Mouse (Mus musculus) lung, postnatal 0 days (tissue): ENCODE measurements at regions not wholly inside any gene's neighbourhood (a gene's known extent, or its start where the extent isn't known, plus 50 kb on each side); places are given as distances from the start of the nearest gene placed in this dataset.

ENCODE experiments used
- ATAC-seq: fragments of 200-750 bp; cut with Nextera tagmentation; 2 replicates; pipeline ENCODE4 v1.8.0; 2017; ENCODE audit warnings: moderate library complexity
- DNase-seq: peaks from one replicate; pipeline ENCODE4 v3.0.0-alpha.2; 2016; ENCODE audit warnings: low spot score
- H3K27ac ChIP-seq: fragments of 300-500 bp; sonication (generic); 2 replicates; pipeline ENCODE4 v1.5.1; 2014; ENCODE audit warnings: antibody characterized with exemption, mild to moderate bottlenecking, low read length, mixed read lengths
- H3K27me3 ChIP-seq: fragments of 300-500 bp; sonication (generic); replicated peaks from 2 replicates; pipeline ENCODE4 v1.6.1; 2014; ENCODE audit warnings: low read length, mixed read lengths; ENCODE audit not compliant: insufficient read depth
- H3K36me3 ChIP-seq: fragments of 300-500 bp; sonication (generic); 2 replicates; pipeline ENCODE4 v1.6.1; 2014; ENCODE audit warnings: low read length, mixed read lengths; ENCODE audit not compliant: insufficient read depth
- H3K4me1 ChIP-seq: fragments of 300-500 bp; sonication (generic); 2 replicates; pipeline ENCODE4 v1.6.1; 2014; ENCODE audit warnings: antibody characterized with exemption, low read depth, low read length, mixed read lengths; ENCODE audit not compliant: insufficient read depth
- H3K4me2 ChIP-seq: fragments of 300-500 bp; sonication (generic); replicated peaks from 2 replicates; pipeline ENCODE4 v1.6.1; 2014; ENCODE audit warnings: low read depth, mild to moderate bottlenecking, low read length, moderate library complexity, mixed read lengths
- H3K4me3 ChIP-seq: fragments of 300-500 bp; sonication (generic); 2 replicates; pipeline ENCODE4 v1.5.1; 2014; ENCODE audit warnings: low read depth, low read length
- H3K9ac ChIP-seq: fragments of 300-500 bp; sonication (generic); replicated peaks from 2 replicates; pipeline ENCODE4 v1.6.1; 2014; ENCODE audit warnings: low read depth, mild to moderate bottlenecking
- H3K9me3 ChIP-seq: fragments of 300-500 bp; sonication (generic); 2 replicates; pipeline ENCODE4 v1.6.1; 2016; ENCODE audit warnings: low read length, mixed read lengths
- CTCF ChIP-seq: IDR thresholded peaks from 2 replicates; pipeline ENCODE4 v1.5.1; 2016; ENCODE audit warnings: antibody characterized with exemption, mild to moderate bottlenecking
- EP300 ChIP-seq: IDR thresholded peaks from 2 replicates; pipeline ENCODE4 v1.6.1; 2016; ENCODE audit warnings: antibody characterized with exemption, mild to moderate bottlenecking, control low read depth
- WGBS: fragments of 180-500 bp; shearing (Covaris S2); extraction: QIAGEN DNeasy Blood & Tissue Kit; methylation state at CpG from one replicate; pipeline ENCODE4 v1.1.7; 2014; 5-methylcytosine and 5-hydroxymethylcytosine counted together

DNA sequence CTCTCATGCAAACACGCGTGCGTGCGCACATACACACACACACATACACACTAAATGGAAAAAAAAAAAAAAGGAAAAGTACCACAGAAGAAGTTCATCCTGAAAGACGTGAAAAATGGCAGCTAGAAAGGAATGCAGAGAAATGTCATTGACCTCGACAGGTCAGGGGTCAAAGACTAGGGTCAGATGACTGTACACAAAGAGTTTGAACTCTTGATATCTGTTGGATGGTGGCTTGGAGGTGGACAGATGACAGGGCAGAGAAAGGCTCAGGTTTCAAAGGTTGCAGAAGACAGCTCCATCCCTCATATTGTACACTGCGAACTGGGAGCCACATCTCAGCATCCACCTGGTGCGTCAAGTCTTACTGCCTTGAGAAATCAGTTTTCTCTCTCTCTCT, 112.5 kb downstream of the Cd83 start:
- Histone ChIP-seq H3K4me3 (no peak overlapping the region), H3K36me3 (no peaks in the 10 kb centered on the region), H3K9me3 (no peaks in the 10 kb centered on the region), H3K9ac (no peak overlapping the region), H3K27ac (no peak overlapping the region), H3K27me3 (no peaks in the 10 kb centered on the region), H3K4me1 (no peaks in the 10 kb centered on the region), H3K4me2 (no peak overlapping the region)
- ATAC-seq (no peak), DNase-seq (no peak)
- TF ChIP-seq CTCF (no peak), EP300 (no peak)
- WGBS, result 73% methylated on average over 8 of the region's 8 CpGs

- TF ChIP-seq EP300, result no peak
- TF ChIP-seq CTCF, result no peak
- DNase-seq (no peak), ATAC-seq (no peak)
- Histone ChIP-seq H3K4me1 (no peaks in the 10 kb centered on the region), H3K36me3 (no peaks in the 10 kb centered on the region), H3K27me3 (no peaks in the 10 kb centered on the region), H3K27ac (no peak overlapping the region), H3K4me2 (no peak overlapping the region), H3K9me3 (no peaks in the 10 kb centered on the region), H3K9ac (no peak overlapping the region), H3K4me3 (no peak overlapping the region)
- 52% methylated on average over 12 of the region's 12 CpGs for WGBS
Observed at GRCm38 (mm10) chr13:43898555-43899258, 114.1 kb downstream of the Cd83 start.

- ATAC-seq, result no peak
- no peak for TF ChIP-seq EP300
- no peak for TF ChIP-seq CTCF
- 87% methylated on average over 2 of the region's 2 CpGs for WGBS
Observed at GRCm38 (mm10) chr13:43900115-43900514, 115.5 kb downstream of the Cd83 start.

DNA sequence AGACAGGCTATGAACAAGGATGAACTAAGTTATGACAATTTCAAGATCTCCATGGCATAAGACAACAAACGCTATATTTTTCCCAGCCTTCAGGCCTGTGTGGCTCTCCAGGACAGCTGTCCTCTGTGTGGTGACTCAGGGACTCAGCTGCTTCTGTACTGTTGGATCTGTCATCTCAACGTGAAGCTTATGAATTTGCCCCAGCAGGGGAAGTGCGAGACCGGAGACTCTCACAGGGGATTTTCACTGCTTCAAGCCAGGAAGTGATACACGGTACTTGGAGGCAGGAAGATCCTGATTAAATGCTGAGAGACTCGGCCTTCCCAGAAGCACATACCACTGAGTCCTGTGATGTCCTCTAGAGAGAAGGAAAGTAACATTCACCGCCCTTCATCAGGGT, 116.2 kb downstream of the Cd83 start:
- Histone ChIP-seq H3K9ac (no peak overlapping the region), H3K27me3 (no peaks in the 10 kb centered on the region), H3K36me3 (no peaks in the 10 kb centered on the region), H3K4me3 (no peak overlapping the region), H3K4me2 (no peak overlapping the region), H3K27ac (no peak overlapping the region), H3K9me3 (no peaks in the 10 kb centered on the region), H3K4me1 (no peaks in the 10 kb centered on the region)
- ATAC-seq (no peak), DNase-seq (no peak)
- TF ChIP-seq EP300 (no peak), CTCF (no peak)
- WGBS, result 56% methylated on average over 7 of the region's 7 CpGs

More at GRCm38 (mm10) chr13:43900115-43900514, 115.5 kb downstream of the Cd83 start:
- Histone ChIP-seq H3K9ac (no peak overlapping the region), H3K27ac (no peak overlapping the region), H3K4me2 (no peak overlapping the region), H3K27me3 (no peaks in the 10 kb centered on the region), H3K4me1 (no peaks in the 10 kb centered on the region), H3K4me3 (no peak overlapping the region), H3K36me3 (no peaks in the 10 kb centered on the region), H3K9me3 (no peaks in the 10 kb centered on the region)
- no peak for DNase-seq

DNA sequence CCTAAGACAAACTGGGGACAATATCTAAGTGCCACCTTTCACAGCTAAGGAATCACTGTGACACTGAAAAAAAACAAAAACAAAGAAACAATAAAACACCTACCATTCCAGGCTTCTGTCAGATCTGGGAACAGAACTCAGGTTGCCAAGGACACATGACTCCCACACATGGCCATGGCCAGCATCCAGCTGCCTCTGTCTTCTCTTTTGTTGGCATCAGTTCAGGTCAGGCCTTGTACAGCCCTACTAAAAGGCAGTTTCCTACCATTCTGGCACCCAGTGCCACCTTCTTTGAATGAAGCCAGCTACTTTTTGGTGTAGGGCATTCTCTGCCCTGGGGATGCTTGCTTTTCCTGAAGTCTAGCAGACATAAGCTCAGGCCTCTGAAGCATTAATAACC, 118.8 kb downstream of the Cd83 start:
- TF ChIP-seq EP300, result no peak
- no peak for TF ChIP-seq CTCF
- DNase-seq (no peak), ATAC-seq (no peak)
- H3K4me2 ChIP-seq, result no peak overlapping the region
- no peak overlapping the region for H3K9ac ChIP-seq
- no peak overlapping the region for H3K27ac ChIP-seq
- H3K36me3 ChIP-seq, result no peaks in the 10 kb centered on the region
- no peaks in the 10 kb centered on the region for H3K27me3 ChIP-seq
- H3K4me1 ChIP-seq, result peaks cover 11% of the 10 kb centered on the region; the same call in 1 of the 2 replicates
- H3K4me3 ChIP-seq, result no peak overlapping the region
- H3K9me3 ChIP-seq, result no peaks in the 10 kb centered on the region

- Histone ChIP-seq H3K4me2 (no peak overlapping the region), H3K4me3 (no peak overlapping the region), H3K9me3 (no peaks in the 10 kb centered on the region), H3K36me3 (no peaks in the 10 kb centered on the region), H3K9ac (no peak overlapping the region), H3K27me3 (no peaks in the 10 kb centered on the region), H3K27ac (no peak overlapping the region), H3K4me1 (peaks cover 13% of the 10 kb centered on the region; the same call in 1 of the 2 replicates)
- WGBS, result 47% methylated on average over 1 of the region's 1 CpGs
- DNase-seq (no peak), ATAC-seq (no peak)
- TF ChIP-seq CTCF (no peak), EP300 (no peak)
Observed at GRCm38 (mm10) chr13:43904291-43904690, 119.7 kb downstream of the Cd83 start.
